Mouse (Mus musculus) thymus, adult 2 months (tissue): ENCODE measurements at regions not wholly inside any gene's neighbourhood (a gene's known extent, or its start where the extent isn't known, plus 50 kb on each side); places are given as distances from the start of the nearest gene placed in this dataset.

Source experiments
- CTCF ChIP-seq: fragments of 200-500 bp; IDR thresholded peaks from 2 replicates; pipeline ENCODE4 v1.5.1; 2012; ENCODE audit warnings: mild to moderate bottlenecking, control low read depth, low read length, moderate library complexity, borderline replicate concordance; ENCODE audit not compliant: control insufficient read depth, poor library complexity, insufficient read depth; ENCODE audit errors: extremely low read depth
- POLR2A ChIP-seq: fragments of 200-500 bp; IDR thresholded peaks from 2 replicates; pipeline ENCODE4 v1.6.1; 2012; ENCODE audit warnings: mild to moderate bottlenecking, low read length, control low read depth, moderate library complexity; ENCODE audit not compliant: control insufficient read depth, poor library complexity, insufficient read depth; ENCODE audit errors: extremely low read depth

- TF ChIP-seq CTCF = no peak
- no peak for TF ChIP-seq POLR2A
Observed at GRCm38 (mm10) chr4:35373213-35373860, 147.4 kb upstream of the C9orf72 start.
